Mouse (Mus musculus) R1 (cell line): ENCODE measurements at regions not wholly inside any gene's neighbourhood (a gene's known extent, or its start where the extent isn't known, plus 50 kb on each side); places are given as distances from the start of the nearest gene placed in this dataset.

Experiments used
- DNase-seq: peaks from one replicate; pipeline ENCODE4 v3.0.0-alpha.2; 2018; ENCODE audit warnings: low read depth, low spot score

DNA sequence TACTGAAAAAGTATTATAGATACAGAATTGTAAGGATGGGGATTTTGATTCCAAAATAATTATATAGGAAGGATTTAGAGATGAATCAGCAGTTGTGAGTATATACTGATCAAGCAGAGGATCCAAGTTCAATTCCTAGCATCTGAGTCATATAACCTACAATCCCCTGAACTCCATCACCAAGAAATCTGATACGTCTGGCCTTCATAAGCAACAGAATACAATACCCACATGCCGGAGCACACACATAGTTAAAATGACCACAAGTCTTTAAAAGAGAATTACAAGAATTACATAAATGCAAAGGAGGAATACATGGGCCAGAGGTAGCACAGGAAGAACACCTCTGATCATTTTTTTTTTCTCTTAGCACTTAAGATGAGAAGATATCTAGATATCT lies 847.7 kb downstream of the D3Ertd751e start:
- DNase-seq = no peak

DNA sequence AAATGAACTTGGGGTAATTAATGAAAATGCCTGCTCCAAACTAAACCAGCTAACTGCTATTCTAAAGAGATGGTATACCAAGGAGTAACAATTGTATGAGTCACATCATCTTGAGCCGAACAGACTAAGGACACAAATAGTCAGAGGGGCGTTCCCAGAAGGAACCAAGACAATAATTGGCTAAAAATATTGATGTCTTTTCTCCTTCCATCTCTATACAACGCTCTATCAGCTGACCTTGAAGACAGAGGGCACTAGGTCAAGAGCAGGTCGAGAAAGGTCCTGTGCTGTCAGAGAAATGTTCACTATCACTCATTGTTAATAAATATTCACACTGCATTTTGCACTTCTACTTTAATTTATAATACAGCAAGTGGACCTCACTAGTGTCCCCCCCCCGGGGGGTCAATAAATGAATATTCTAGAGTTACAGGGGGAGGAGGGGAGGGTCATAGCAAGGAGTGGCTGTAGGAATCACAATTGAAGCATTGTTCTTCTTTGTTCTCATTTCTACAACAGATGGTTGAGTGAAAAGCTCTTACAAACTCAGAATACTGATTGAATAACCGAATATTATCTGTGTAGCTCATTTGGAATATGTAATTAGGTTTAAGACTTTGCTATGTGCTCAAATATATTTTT lies 851.5 kb downstream of the D3Ertd751e start:
- DNase-seq = peak; percentile 23

DNA sequence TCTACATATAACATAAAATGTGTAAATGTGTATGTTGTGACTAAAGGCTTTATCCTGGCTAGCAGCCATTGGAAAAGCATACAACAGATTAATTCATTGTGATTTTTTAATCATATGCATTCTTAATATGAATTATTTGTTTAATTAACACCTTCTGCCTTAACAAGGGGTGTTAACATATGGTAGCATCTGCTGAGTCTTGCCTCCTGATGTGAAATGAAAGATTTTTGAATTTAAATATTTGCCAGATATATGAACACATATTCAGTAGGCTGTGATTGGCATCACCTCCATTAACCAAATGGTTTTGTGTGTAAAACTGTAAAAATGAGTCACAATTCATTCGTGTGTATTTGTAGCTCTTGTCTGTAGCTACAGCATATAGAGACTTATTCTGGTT lies 854.3 kb downstream of the D3Ertd751e start:
- DNase-seq = no peak
